Mouse (Mus musculus) C2C12 (cell line): Measurements from ENCODE around the gene Apobec3.

Experiments
- CEBPB ChIP-seq: IDR thresholded peaks from one replicate; pipeline ENCODE4 v1.6.1; 2011; ENCODE audit warnings: low read depth, mild to moderate bottlenecking, control low read depth, moderate library complexity
- CTCF ChIP-seq: IDR thresholded peaks from one replicate; pipeline ENCODE4 v1.5.1; 2011; ENCODE audit not compliant: control insufficient read depth, insufficient read depth, insufficient read length
- FOSL1 ChIP-seq: IDR thresholded peaks from one replicate; pipeline ENCODE4 v1.8.0; 2011; ENCODE audit warnings: mild to moderate bottlenecking, low read length; ENCODE audit not compliant: poor library complexity, insufficient read depth, severe bottlenecking
- MAX ChIP-seq: IDR thresholded peaks from one replicate; pipeline ENCODE4 v1.6.1; 2011; ENCODE audit warnings: mild to moderate bottlenecking, control low read depth
- MYOD1 ChIP-seq: IDR thresholded peaks from one replicate; pipeline ENCODE4 v1.6.1; 2011; ENCODE audit warnings: low read depth; ENCODE audit not compliant: control insufficient read depth, insufficient read length
- MYOG ChIP-seq: IDR thresholded peaks from one replicate; pipeline ENCODE4 v1.6.1; 2011; ENCODE audit not compliant: control insufficient read depth, insufficient read length; ENCODE audit errors: extremely low read depth
- USF1 ChIP-seq: IDR thresholded peaks from one replicate; pipeline ENCODE4 v1.6.1; 2011; ENCODE audit warnings: low read depth, mild to moderate bottlenecking, control low read depth, moderate library complexity

- peak; percentile 88 for TF ChIP-seq CTCF
- peak; percentile 11 for TF ChIP-seq MYOD1
- TF ChIP-seq MAX, result peak; percentile 23
- TF ChIP-seq USF1, result no peak
- no peak for TF ChIP-seq CEBPB
- peak; percentile 72 for TF ChIP-seq FOSL1
- no peak for TF ChIP-seq MYOG
Measured at GRCm38 (mm10) chr15:79950250-79951025, 59.0 kb downstream of the Apobec3 start.
